Mouse (Mus musculus) neutrophil, adult 5-6 weeks (primary cell): ENCODE measurements at regions not wholly inside any gene's neighbourhood (a gene's known extent, or its start where the extent isn't known, plus 50 kb on each side); places are given as distances from the start of the nearest gene placed in this dataset.
"Not testable (repeated sequence)": the region's sequence is repeated elsewhere in the genome, so short reads cannot be mapped to it uniquely, and the experiment has no call there.

Experiments used
- ATAC-seq: fragments of 151-379, 151-347 bp; 2 replicates; pipeline ENCODE4 v1.8.0; 2017; ENCODE audit warnings: mild to moderate bottlenecking, moderate TSS enrichment; ENCODE audit not compliant: insufficient number of reproducible peaks, poor library complexity, low FRiP score, severe bottlenecking; ENCODE audit errors: extremely low read depth

- ATAC-seq: no peak
Observed at GRCm38 (mm10) chr5:142281997-142282396, 119.3 kb upstream of the Foxk1 start.

- no peak for ATAC-seq
Observed at GRCm38 (mm10) chr5:142287981-142288380, 113.3 kb upstream of the Foxk1 start.

GRCm38 (mm10) chr5:142291451-142291850 is 109.8 kb upstream of the Foxk1 start:
- no peak for ATAC-seq

GRCm38 (mm10) chr5:142296401-142296800 is 104.9 kb upstream of the Foxk1 start:
- ATAC-seq: not testable (repeated sequence)

GRCm38 (mm10) chr5:142299621-142300020 is 101.7 kb upstream of the Foxk1 start:
- no peak for ATAC-seq

- no peak for ATAC-seq
Observed at GRCm38 (mm10) chr5:142308511-142308910, 92.8 kb upstream of the Foxk1 start.

- ATAC-seq: no peak
Observed at GRCm38 (mm10) chr5:142313944-142314343, 87.4 kb upstream of the Foxk1 start.

- no peak for ATAC-seq
Observed at GRCm38 (mm10) chr5:142314466-142314865, 86.8 kb upstream of the Foxk1 start.

GRCm38 (mm10) chr5:142319268-142319667 is 82.0 kb upstream of the Foxk1 start:
- peak; percentile 73 for ATAC-seq

- no peak for ATAC-seq
Observed at GRCm38 (mm10) chr5:142321316-142321715, 80.0 kb upstream of the Foxk1 start.

- ATAC-seq: no peak
Observed at GRCm38 (mm10) chr5:142324928-142325327, 76.4 kb upstream of the Foxk1 start.

GRCm38 (mm10) chr5:142325560-142325959 is 75.7 kb upstream of the Foxk1 start:
- no peak for ATAC-seq

- ATAC-seq: peak; percentile 44; the same call in 1 of the 2 replicates
Observed at GRCm38 (mm10) chr5:142327261-142327660, 74.0 kb upstream of the Foxk1 start.

GRCm38 (mm10) chr5:142329724-142330520 is 71.4 kb upstream of the Foxk1 start:
- no peak for ATAC-seq

- ATAC-seq: no peak
Observed at GRCm38 (mm10) chr5:142332744-142333143, 68.6 kb upstream of the Foxk1 start.

GRCm38 (mm10) chr5:142337436-142337835 is 63.9 kb upstream of the Foxk1 start:
- ATAC-seq: no peak

GRCm38 (mm10) chr5:142338051-142338450 is 63.2 kb upstream of the Foxk1 start:
- ATAC-seq: no peak

- no peak for ATAC-seq
Observed at GRCm38 (mm10) chr5:142340205-142341025, 60.9 kb upstream of the Foxk1 start.

GRCm38 (mm10) chr5:142341026-142341432 is 60.3 kb upstream of the Foxk1 start:
- ATAC-seq: no peak

GRCm38 (mm10) chr5:142346454-142346853 is 54.8 kb upstream of the Foxk1 start:
- ATAC-seq: no peak
